Mouse (Mus musculus): ENCODE measurements around the gene Vti1a. TPM values are rescaled to one million over a fixed set of nuclear protein-coding genes. Genes with fewer than 3 reads are reported as not detected.

Gene Vti1a
- total and polyA plus RNA-seq, 3 experiments = 7.7 to 33.2 (median 33.0) TPM

DNA sequence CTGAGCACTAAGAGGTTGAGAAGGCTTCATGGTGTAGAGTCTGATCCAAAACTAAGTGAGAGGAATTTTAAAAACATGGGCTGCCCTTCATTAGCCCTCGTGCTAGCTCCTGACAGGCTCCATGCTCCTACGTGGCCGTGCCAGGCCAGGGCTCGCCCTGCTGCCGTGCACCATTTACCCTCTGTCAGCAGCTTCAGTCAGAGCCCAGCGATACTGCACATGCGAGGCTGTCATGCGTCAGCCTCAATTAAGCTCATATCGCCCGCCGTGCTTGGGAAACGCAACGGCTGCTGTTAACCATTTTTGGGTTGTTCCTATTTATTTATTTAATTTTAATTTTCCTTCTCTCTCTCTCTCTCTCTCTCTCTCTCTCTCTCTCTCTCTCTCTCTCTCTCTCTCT lies 133.0 kb downstream of the Vti1a start:
- DNase-seq (ENCODE audit: low spot score) (no peak), ATAC-seq (ENCODE audit: extremely low read depth, insufficient number of reproducible peaks, low FRiP score, poor library complexity, severe bottlenecking) (no peak)
- H3K36me3 ChIP-seq (replicated peaks) = peaks cover 57% of the 10 kb centered on the region
- H3K27me3 ChIP-seq (ENCODE audit: insufficient read depth, low read length) = no peaks in the 10 kb centered on the region
- H3K4me1 ChIP-seq (ENCODE audit: insufficient read depth, low read depth, low read length) = no peaks in the 10 kb centered on the region
- TF ChIP-seq POLR2AphosphoS5 (IDR thresholded peaks at IDR 0.05; ENCODE audit: insufficient replicate concordance, low read depth, low read length) (no peak), CTCF (IDR thresholded peaks at IDR 0.05; ENCODE audit: low read depth, low read length) (no peak), GATA2 (IDR thresholded peaks at IDR 0.05; ENCODE audit: borderline replicate concordance, low read depth, low read length) (no peak), TAL1 (conservative IDR thresholded peaks at IDR 0.05; ENCODE audit: low read depth, low read length) (no peak), GATA1 (IDR thresholded peaks at IDR 0.05; ENCODE audit: borderline replicate concordance, low read length) (no peak)
- H3K9me3 ChIP-seq (replicated peaks) = no peaks in the 10 kb centered on the region
- H3K4me3 ChIP-seq (ENCODE audit: low read depth, low read length) = no peak overlapping the region

GRCm38 (mm10) chr19:55449506-55449905 lies 133.4 kb downstream of the Vti1a start:
- Histone ChIP-seq H3K36me3 (replicated peaks) (peaks cover 61% of the 10 kb centered on the region), H3K9me3 (replicated peaks) (no peaks in the 10 kb centered on the region), H3K4me1 (ENCODE audit: insufficient read depth, low read depth, low read length) (no peaks in the 10 kb centered on the region), H3K4me3 (ENCODE audit: low read depth, low read length) (no peak overlapping the region), H3K27me3 (ENCODE audit: insufficient read depth, low read length) (no peaks in the 10 kb centered on the region)
- DNase-seq (ENCODE audit: low spot score) = no peak
- ATAC-seq (ENCODE audit: extremely low read depth, insufficient number of reproducible peaks, low FRiP score, poor library complexity, severe bottlenecking) = no peak
- TF ChIP-seq POLR2AphosphoS5 (IDR thresholded peaks at IDR 0.05; ENCODE audit: insufficient replicate concordance, low read depth, low read length) (no peak), TAL1 (conservative IDR thresholded peaks at IDR 0.05; ENCODE audit: low read depth, low read length) (no peak), CTCF (IDR thresholded peaks at IDR 0.05; ENCODE audit: low read depth, low read length) (no peak), GATA1 (IDR thresholded peaks at IDR 0.05; ENCODE audit: borderline replicate concordance, low read length) (no peak), GATA2 (IDR thresholded peaks at IDR 0.05; ENCODE audit: borderline replicate concordance, low read depth, low read length) (no peak)

DNA sequence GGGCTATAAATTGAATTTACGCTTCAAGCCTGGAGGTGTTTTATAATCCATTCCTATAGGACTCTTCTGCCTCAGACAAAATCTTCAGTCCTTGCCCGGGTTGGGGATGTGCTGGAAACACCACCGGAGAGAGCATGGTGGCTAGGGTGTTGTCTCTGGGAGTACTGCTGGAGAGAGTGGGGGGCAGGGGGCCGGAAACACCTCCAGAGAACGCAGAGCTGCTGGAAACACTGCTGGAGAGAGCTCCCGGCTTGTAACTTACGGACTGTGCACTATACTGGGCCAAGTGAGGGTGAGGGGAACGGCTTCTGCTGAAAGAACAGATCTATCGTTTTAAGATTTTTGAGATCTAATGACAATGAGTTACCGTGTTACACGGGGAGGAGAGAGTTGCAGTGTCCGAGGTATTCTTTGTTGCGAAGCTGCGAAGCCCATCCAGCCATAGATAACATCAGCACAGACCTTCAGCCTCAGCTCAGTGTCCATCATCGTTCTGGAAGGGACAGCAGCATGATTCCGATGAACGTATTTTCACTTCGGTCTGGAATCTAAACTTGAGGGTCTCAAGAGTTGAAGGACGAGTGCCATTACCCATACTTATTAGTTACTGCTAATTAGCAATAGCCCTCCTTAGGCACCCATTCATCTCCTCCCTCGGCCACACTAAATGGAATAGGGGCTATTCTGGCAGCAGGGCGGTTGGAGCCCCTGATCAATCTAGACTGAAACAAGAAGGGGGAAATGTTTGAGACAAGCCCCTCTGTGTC lies 140.4 kb downstream of the Vti1a start:
- Histone ChIP-seq H3K27me3 (ENCODE audit: insufficient read depth, low read length) (no peaks in the 10 kb centered on the region), H3K9me3 (replicated peaks) (no peaks in the 10 kb centered on the region), H3K4me1 (ENCODE audit: insufficient read depth, low read depth, low read length) (no peaks in the 10 kb centered on the region), H3K4me3 (ENCODE audit: low read depth, low read length) (no peak overlapping the region), H3K36me3 (replicated peaks) (peaks cover 43% of the 10 kb centered on the region)
- ATAC-seq (ENCODE audit: extremely low read depth, insufficient number of reproducible peaks, low FRiP score, poor library complexity, severe bottlenecking) (no peak), DNase-seq (ENCODE audit: low spot score) (no peak)
- no peak for TF ChIP-seq GATA1 (IDR thresholded peaks at IDR 0.05; ENCODE audit: borderline replicate concordance, low read length)
- no peak for TF ChIP-seq CTCF (IDR thresholded peaks at IDR 0.05; ENCODE audit: low read depth, low read length)
- no peak for TF ChIP-seq TAL1 (conservative IDR thresholded peaks at IDR 0.05; ENCODE audit: low read depth, low read length)
- TF ChIP-seq GATA2 (IDR thresholded peaks at IDR 0.05; ENCODE audit: borderline replicate concordance, low read depth, low read length) = no peak
- no peak for TF ChIP-seq POLR2AphosphoS5 (IDR thresholded peaks at IDR 0.05; ENCODE audit: insufficient replicate concordance, low read depth, low read length)

GRCm38 (mm10) chr19:55461963-55462362 lies 145.9 kb downstream of the Vti1a start:
- ATAC-seq (ENCODE audit: extremely low read depth, insufficient number of reproducible peaks, low FRiP score, poor library complexity, severe bottlenecking) = no peak
- Histone ChIP-seq H3K4me3 (ENCODE audit: low read depth, low read length) (no peak overlapping the region), H3K36me3 (replicated peaks) (peaks cover 53% of the 10 kb centered on the region), H3K9me3 (replicated peaks) (no peaks in the 10 kb centered on the region), H3K4me1 (ENCODE audit: insufficient read depth, low read depth, low read length) (no peaks in the 10 kb centered on the region), H3K27me3 (ENCODE audit: insufficient read depth, low read length) (no peaks in the 10 kb centered on the region)
- TF ChIP-seq GATA2 (IDR thresholded peaks at IDR 0.05; ENCODE audit: borderline replicate concordance, low read depth, low read length) (no peak), CTCF (IDR thresholded peaks at IDR 0.05; ENCODE audit: low read depth, low read length) (no peak), POLR2AphosphoS5 (IDR thresholded peaks at IDR 0.05; ENCODE audit: insufficient replicate concordance, low read depth, low read length) (no peak), TAL1 (conservative IDR thresholded peaks at IDR 0.05; ENCODE audit: low read depth, low read length) (no peak), GATA1 (IDR thresholded peaks at IDR 0.05; ENCODE audit: borderline replicate concordance, low read length) (no peak)
- DNase-seq (ENCODE audit: low spot score) = no peak

GRCm38 (mm10) chr19:55463670-55464069 lies 147.6 kb downstream of the Vti1a start:
- Histone ChIP-seq H3K27me3 (ENCODE audit: insufficient read depth, low read length) (no peaks in the 10 kb centered on the region), H3K4me1 (ENCODE audit: insufficient read depth, low read depth, low read length) (no peaks in the 10 kb centered on the region), H3K4me3 (ENCODE audit: low read depth, low read length) (no peak overlapping the region), H3K9me3 (replicated peaks) (no peaks in the 10 kb centered on the region), H3K36me3 (replicated peaks) (peaks cover 52% of the 10 kb centered on the region)
- no peak for TF ChIP-seq TAL1 (conservative IDR thresholded peaks at IDR 0.05; ENCODE audit: low read depth, low read length)
- no peak for TF ChIP-seq POLR2AphosphoS5 (IDR thresholded peaks at IDR 0.05; ENCODE audit: insufficient replicate concordance, low read depth, low read length)
- TF ChIP-seq GATA1 (IDR thresholded peaks at IDR 0.05; ENCODE audit: borderline replicate concordance, low read length) = no peak
- no peak for TF ChIP-seq GATA2 (IDR thresholded peaks at IDR 0.05; ENCODE audit: borderline replicate concordance, low read depth, low read length)
- no peak for TF ChIP-seq CTCF (IDR thresholded peaks at IDR 0.05; ENCODE audit: low read depth, low read length)
- DNase-seq (ENCODE audit: low spot score) = no peak
- ATAC-seq (ENCODE audit: extremely low read depth, insufficient number of reproducible peaks, low FRiP score, poor library complexity, severe bottlenecking) = no peak

- ATAC-seq (ENCODE audit: extremely low read depth, insufficient number of reproducible peaks, low FRiP score, poor library complexity, severe bottlenecking) = no peak
- H3K27me3 ChIP-seq (ENCODE audit: insufficient read depth, low read length) = no peaks in the 10 kb centered on the region
- no peaks in the 10 kb centered on the region for H3K9me3 ChIP-seq (replicated peaks)
- H3K4me1 ChIP-seq (ENCODE audit: insufficient read depth, low read depth, low read length) = no peaks in the 10 kb centered on the region
- DNase-seq (ENCODE audit: low spot score) = no peak
- peaks cover 60% of the 10 kb centered on the region for H3K36me3 ChIP-seq (replicated peaks)
- TF ChIP-seq CTCF (IDR thresholded peaks at IDR 0.05; ENCODE audit: low read depth, low read length) (no peak), GATA2 (IDR thresholded peaks at IDR 0.05; ENCODE audit: borderline replicate concordance, low read depth, low read length) (no peak)
- no peak overlapping the region for H3K4me3 ChIP-seq (ENCODE audit: low read depth, low read length)
These were observed 153.4 kb downstream of the Vti1a start for GRCm38 (mm10) chr19:55469301-55470051.
